Mouse (Mus musculus) kidney, postnatal 0 days (tissue): ENCODE results near the gene Sipa1l1. TPM values are rescaled to one million over a fixed set of nuclear protein-coding genes. Genes with fewer than 3 reads are reported as not detected.
A peak's percentile ranks its signal among the peaks of the same experiment; 100 is the strongest.

ENCODE experiments used
- ATAC-seq: fragments of 200-750 bp; cut with Nextera tagmentation; replicated peaks from 2 replicates; pipeline ENCODE4 v1.8.0; 2017; ENCODE audit warnings: low read depth, moderate number of reproducible peaks, moderate TSS enrichment, moderate library complexity; ENCODE audit not compliant: low FRiP score
- DNase-seq: peaks from one replicate; pipeline ENCODE4 v3.0.0-alpha.2; 2016; ENCODE audit warnings: low spot score
- H3K27ac ChIP-seq: fragments of 300-500 bp; sonication (generic); 2 replicates; pipeline ENCODE4 v1.5.1; 2014; ENCODE audit warnings: mild to moderate bottlenecking
- H3K27me3 ChIP-seq: fragments of 300-500 bp; sonication (generic); 2 replicates; pipeline ENCODE4 v1.6.1; 2014; ENCODE audit warnings: low read length, mixed read lengths; ENCODE audit not compliant: insufficient read depth
- H3K36me3 ChIP-seq: fragments of 300-500 bp; sonication (generic); 2 replicates; pipeline ENCODE4 v1.6.1; 2014; ENCODE audit warnings: low read length, mixed read lengths; ENCODE audit not compliant: insufficient read depth
- H3K4me1 ChIP-seq: fragments of 300-500 bp; sonication (generic); replicated peaks from 2 replicates; pipeline ENCODE4 v1.6.1; 2014; ENCODE audit warnings: antibody characterized with exemption, low read length, mixed read lengths; ENCODE audit not compliant: insufficient read depth
- H3K4me2 ChIP-seq: fragments of 300-500 bp; sonication (generic); 2 replicates; pipeline ENCODE4 v1.6.1; 2014; ENCODE audit warnings: mild to moderate bottlenecking, low read length, moderate library complexity, mixed read lengths
- H3K4me3 ChIP-seq: fragments of 300-500 bp; sonication (generic); replicated peaks from 2 replicates; pipeline ENCODE4 v1.5.1; 2014; ENCODE audit warnings: low read depth, low read length
- H3K9ac ChIP-seq: fragments of 300-500 bp; sonication (generic); 2 replicates; pipeline ENCODE4 v1.6.1; 2014; ENCODE audit warnings: low read depth, low read length
- H3K9me3 ChIP-seq: fragments of 300-500 bp; sonication (generic); replicated peaks from 2 replicates; pipeline ENCODE4 v1.6.1; 2016; ENCODE audit warnings: low read length, inconsistent platforms, mixed read lengths
- CTCF ChIP-seq: IDR thresholded peaks from 2 replicates; pipeline ENCODE4 v1.5.1; 2016; ENCODE audit warnings: antibody characterized with exemption, low read depth, mild to moderate bottlenecking, moderate library complexity
- WGBS: fragments of 180-500 bp; shearing (Covaris S2); extraction: QIAGEN DNeasy Blood & Tissue Kit; methylation state at CpG from one replicate; pipeline ENCODE4 v1.1.7; 2014; 5-methylcytosine and 5-hydroxymethylcytosine counted together
- polyA plus RNA-seq: library from polyadenylated mRNA; unstranded; fragments of >200 nt; fragmentation: Nextera tagmentation; extraction: Ambion mirVana; gene quantifications from 2 replicates; pipeline ENCODE4 v1.2.1, GENCODE M21; 2015

Gene Sipa1l1
- polyA plus RNA-seq, 1 experiment from 2014 or later = 17.3 TPM

DNA sequence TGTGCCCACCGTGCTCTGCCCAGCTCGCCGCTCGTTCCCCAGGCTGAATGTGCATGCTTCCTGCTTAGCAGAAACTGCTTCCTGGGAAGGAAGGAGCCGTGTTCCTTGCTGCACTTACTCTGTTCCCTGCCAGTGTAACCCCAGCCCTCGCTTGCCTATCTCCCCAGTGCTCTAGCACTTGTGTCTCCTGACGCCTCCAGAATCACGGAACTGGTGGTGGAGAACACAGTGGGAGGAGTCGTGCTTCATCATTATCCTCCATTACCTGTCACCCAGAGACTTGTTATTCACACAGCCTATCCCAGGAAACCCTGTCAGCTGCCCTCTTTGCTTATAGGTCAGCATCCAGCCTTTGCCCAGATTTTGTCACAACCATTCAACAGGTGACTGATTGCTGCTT, 259.3 kb downstream of the Sipa1l1 start:
- no peak for TF ChIP-seq CTCF
- DNase-seq = no peak
- Histone ChIP-seq H3K9me3 (no peaks in the 10 kb centered on the region), H3K27ac (no peak overlapping the region), H3K27me3 (no peaks in the 10 kb centered on the region), H3K4me2 (no peak overlapping the region), H3K4me3 (no peak overlapping the region), H3K36me3 (peaks cover 21% of the 10 kb centered on the region), H3K4me1 (no peaks in the 10 kb centered on the region), H3K9ac (no peak overlapping the region)
- WGBS = 82% methylated on average over 9 of the region's 9 CpGs
- ATAC-seq = no peak

DNA sequence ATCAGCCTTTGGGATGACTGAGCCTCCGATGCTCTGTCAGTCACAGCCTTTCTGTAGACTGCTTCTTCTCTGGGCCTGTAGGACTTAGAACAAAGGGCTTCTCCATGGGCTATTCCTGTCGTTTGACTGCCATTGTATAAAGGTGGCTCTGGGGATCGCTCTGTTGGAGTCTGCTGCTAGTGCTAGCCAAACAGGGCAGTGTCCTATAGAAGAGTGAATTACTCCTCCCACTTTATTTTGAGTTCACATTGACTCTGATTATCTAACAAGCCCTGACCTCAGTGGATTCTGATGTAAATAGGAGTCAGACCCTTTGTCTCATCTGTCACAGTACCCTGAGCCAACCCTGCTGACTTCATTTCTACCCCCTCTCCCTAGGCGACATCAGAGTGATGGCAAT, 264.2 kb downstream of the Sipa1l1 start:
- ATAC-seq (no peak), DNase-seq (no peak)
- WGBS = 77% methylated on average over 4 of the region's 4 CpGs
- Histone ChIP-seq H3K9me3 (no peaks in the 10 kb centered on the region), H3K27ac (no peak overlapping the region), H3K27me3 (no peaks in the 10 kb centered on the region), H3K4me1 (no peaks in the 10 kb centered on the region), H3K4me3 (no peak overlapping the region), H3K36me3 (peaks cover 29% of the 10 kb centered on the region; the same call in 1 of the 2 replicates), H3K9ac (no peak overlapping the region), H3K4me2 (no peak overlapping the region)
- TF ChIP-seq CTCF = no peak

DNA sequence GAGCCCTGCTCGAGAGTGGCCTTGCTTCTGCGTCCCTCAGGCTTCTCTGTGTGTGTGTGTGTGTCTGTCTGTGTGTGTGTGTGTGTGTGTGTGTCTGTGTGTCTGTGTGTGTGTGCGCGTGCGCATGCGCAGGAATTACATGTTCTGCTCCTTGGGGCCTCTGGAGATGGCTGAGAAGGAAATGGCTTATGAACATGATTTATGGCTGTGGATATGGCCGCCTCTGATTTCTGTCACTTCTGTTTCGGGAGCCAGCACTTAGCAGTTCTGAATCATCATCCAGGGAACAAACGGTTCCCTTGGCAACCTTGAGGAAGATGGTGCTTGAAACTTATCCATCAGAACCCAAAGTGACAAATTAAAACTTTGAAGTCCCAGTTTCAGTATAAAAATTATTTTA, 265.5 kb downstream of the Sipa1l1 start:
- ATAC-seq (no peak; the same call in 1 of the 2 replicates), DNase-seq (peak; percentile 84)
- no peaks in the 10 kb centered on the region for H3K9me3 ChIP-seq
- 63% methylated on average over 9 of the region's 9 CpGs for WGBS
- no peak for TF ChIP-seq CTCF
- no peaks in the 10 kb centered on the region for H3K4me1 ChIP-seq
- H3K4me3 ChIP-seq = no peak overlapping the region
- H3K36me3 ChIP-seq = peaks cover 38% of the 10 kb centered on the region
- no peaks in the 10 kb centered on the region for H3K27me3 ChIP-seq
- peak overlapping the region; percentile 50; the same call in 1 of the 2 replicates for H3K27ac ChIP-seq
- no peak overlapping the region for H3K9ac ChIP-seq
- no peak overlapping the region for H3K4me2 ChIP-seq

DNA sequence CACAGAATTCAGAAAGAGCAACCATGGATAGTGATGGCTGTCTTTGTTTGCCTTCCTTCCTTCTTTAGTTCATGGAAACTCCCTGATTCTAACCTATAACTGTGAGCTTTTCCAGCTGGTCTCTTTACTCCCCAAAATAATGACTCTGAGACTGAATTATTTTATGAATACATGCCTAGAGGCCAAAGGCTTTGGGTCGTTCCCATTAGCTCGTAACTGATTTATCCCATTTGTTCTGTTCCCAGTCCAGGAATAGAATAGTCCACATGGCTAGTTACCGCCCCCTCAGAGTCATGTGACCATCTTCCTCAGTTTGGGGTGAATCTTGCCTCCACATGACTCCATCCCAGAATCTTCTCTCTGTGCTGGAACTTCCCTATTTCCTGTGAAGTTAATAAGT, 272.4 kb downstream of the Sipa1l1 start:
- TF ChIP-seq CTCF = no peak
- Histone ChIP-seq H3K9me3 (no peaks in the 10 kb centered on the region), H3K27ac (peak overlapping the region; percentile 54), H3K27me3 (no peaks in the 10 kb centered on the region), H3K9ac (no peak overlapping the region), H3K4me2 (no peak overlapping the region), H3K4me3 (no peak overlapping the region), H3K36me3 (peaks cover 37% of the 10 kb centered on the region), H3K4me1 (no peaks in the 10 kb centered on the region)
- ATAC-seq (peak; percentile 65), DNase-seq (peak; percentile 88)
- 56% methylated on average over 3 of the region's 3 CpGs for WGBS

DNA sequence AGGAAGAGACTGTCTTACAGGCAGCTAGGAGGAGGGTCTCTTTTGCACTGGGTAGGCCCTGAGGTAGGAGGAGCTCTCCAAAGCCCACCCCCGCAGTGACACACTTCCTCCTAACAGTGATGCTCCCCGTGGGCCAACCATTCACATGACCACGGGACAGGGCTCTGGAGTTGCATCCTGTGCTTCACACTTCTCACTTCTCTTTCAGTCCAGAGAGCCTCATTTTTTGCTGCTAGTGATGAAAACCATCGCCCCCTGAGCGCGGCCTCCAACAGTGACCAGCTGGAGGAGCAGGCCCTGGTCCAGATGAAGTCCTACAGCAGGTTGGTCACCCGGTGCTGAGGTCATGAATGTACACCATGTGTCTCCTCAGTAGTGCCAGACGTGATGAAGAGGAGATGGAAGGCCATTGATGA, 277.5 kb downstream of the Sipa1l1 start:
- no peaks in the 10 kb centered on the region for H3K9me3 ChIP-seq
- 0 out of 2 replicates have a peak, but pooled peaks cover 28% of the 10 kb centered on the region for H3K36me3 ChIP-seq
- DNase-seq (no peak), ATAC-seq (no peak)
- H3K4me1 ChIP-seq = no peaks in the 10 kb centered on the region
- H3K4me2 ChIP-seq = no peak overlapping the region
- H3K4me3 ChIP-seq = no peak overlapping the region
- H3K27me3 ChIP-seq = no peaks in the 10 kb centered on the region
- 88% methylated on average over 8 of the region's 8 CpGs for WGBS
- no peak for TF ChIP-seq CTCF
- no peak overlapping the region for H3K27ac ChIP-seq
- H3K9ac ChIP-seq = no peak overlapping the region

DNA sequence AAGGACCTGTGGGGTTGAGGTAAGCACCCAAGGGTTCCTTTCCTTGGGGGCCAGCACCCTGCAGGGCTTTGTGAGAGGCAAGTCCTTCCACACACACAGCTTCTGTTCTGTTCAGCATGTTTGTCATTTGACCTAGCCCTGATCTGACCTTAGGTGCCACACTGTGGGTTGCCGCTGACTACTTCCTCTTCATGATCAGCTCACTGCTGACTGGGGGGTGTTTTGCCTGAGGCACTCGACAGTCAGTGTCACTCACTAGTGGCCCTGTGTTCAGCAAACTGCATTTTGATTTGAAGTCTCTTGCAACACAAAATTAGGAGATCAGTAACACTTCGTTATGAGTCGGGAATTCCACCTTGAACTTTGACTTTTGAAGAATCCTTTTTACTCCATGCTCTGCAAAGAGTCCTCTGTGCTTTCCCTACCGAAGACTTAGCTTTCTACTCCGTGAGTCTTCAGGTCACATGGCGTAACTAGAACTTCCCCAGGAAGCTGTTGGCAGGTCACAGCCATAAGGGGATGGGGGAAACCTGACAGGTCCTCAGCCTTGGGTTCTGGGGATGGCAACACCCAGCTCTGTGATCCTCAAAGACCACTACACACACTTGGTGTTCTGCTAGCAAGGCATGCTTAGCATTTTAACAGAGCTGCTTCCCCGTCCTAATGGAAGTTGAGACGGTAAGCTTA, 279.2 kb downstream of the Sipa1l1 start:
- Histone ChIP-seq H3K4me3 (no peak overlapping the region), H3K9me3 (no peaks in the 10 kb centered on the region), H3K4me1 (no peaks in the 10 kb centered on the region), H3K27ac (no peak overlapping the region), H3K36me3 (0 out of 2 replicates have a peak, but pooled peaks cover 24% of the 10 kb centered on the region), H3K4me2 (no peak overlapping the region), H3K9ac (no peak overlapping the region), H3K27me3 (no peaks in the 10 kb centered on the region)
- no peak for ATAC-seq
- DNase-seq = no peak
- TF ChIP-seq CTCF = no peak
- 79% methylated on average over 9 of the region's 9 CpGs for WGBS
